Mouse (Mus musculus): ENCODE data around the gene Kcnd3.

GRCm38 (mm10) chr3:105546611-105547071 is 94.5 kb downstream of the Kcnd3 start:
- TF ChIP-seq EP300 (IDR thresholded peaks at IDR 0.05; ENCODE audit: low read depth) (no peak), CTCF (IDR thresholded peaks at IDR 0.05; ENCODE audit: low read depth) (no peak)

Data from liver, postnatal 0 days (tissue).